Mouse (Mus musculus) layer of hippocampus, adult 9-11 months (tissue): Measurements from ENCODE around the gene Akr1cl.
A peak's percentile ranks its signal among the peaks of the same experiment; 100 is the strongest.

Experiments
- DNase-seq: peaks from one replicate; pipeline ENCODE4 v3.0.0; 2022

The Akr1cl gene

DNA sequence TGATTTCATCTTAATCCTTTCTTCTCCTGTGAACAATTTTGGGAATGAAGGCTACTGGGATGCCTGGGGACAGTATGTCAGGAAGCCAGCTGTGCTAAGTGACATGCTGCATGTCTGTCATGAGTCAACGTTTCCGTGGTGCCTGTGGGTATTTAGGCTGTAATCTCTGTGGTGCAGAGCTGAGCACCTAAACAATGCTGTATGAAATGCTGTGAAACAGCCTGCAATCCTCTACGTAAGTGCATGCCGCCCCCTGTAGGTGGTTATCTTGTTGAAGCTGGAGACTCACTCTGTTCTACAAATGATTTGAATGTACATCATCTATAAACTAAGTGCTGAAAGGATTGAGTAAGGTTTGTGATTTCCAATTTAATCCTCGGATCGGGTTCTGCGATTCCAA, 46.4 kb downstream of the Akr1cl start:
- DNase-seq, result peak; percentile 62

DNA sequence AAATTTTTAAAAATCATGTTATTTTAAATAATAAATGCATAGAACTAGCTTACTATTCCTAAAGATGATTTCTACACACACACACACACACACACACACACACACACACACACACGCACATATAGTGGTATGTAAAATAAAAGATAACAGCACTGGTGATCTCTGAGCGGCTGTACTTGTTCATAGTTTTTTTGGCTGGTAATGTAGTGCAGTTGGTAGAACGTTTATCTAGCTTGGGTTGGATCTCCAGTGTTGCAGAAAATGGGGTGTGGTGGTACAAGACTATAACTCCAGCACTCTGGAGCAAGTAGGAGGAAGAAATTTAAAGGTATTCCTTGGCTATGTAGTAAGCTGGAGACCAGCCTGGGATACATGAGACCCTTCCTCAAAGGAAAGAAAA, 49.3 kb downstream of the Akr1cl start:
- no peak for DNase-seq

DNA sequence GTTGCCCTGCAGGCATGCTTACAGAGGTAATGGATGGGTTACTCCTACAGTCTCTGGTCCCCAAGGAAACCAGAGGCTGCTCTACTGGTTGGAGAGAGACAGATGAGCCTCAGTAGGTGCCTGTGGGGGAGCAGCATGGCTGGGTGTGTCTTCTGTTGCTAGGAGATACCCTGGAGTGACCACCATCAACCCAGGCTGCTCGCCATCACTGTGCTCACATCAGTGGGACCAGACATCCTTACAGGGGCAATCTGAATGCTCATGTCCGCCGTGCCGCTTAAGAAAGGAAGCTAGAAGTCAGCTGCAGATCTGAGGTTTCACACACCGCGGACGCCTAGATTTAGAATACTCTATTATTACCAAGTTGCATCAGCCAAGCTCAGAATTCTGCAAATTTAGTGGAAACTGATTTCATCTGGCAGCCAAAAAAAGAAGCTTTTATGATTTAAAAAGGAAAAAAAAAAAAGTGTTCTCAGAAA, 54.2 kb downstream of the Akr1cl start:
- peak; percentile 49 for DNase-seq

DNA sequence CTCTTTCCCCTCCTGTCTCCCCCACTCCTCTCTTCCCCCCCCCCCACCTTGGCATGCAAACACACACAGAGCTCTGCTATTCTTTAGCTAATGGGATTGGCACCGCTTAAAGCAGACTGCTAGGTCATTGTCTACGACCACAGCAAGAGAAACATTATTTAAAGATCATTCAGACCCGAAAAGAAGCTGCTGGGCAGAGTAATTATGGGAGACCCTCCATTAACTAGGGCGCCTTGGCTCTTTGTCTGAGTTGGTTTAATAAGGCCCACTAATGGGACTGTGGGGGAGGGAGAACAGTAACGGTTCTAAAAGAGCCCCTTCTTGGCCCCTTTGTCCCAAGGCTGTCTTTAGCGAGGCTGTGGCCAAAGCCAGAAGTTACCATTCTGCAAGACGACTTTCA, 57.2 kb downstream of the Akr1cl start:
- no peak for DNase-seq

DNA sequence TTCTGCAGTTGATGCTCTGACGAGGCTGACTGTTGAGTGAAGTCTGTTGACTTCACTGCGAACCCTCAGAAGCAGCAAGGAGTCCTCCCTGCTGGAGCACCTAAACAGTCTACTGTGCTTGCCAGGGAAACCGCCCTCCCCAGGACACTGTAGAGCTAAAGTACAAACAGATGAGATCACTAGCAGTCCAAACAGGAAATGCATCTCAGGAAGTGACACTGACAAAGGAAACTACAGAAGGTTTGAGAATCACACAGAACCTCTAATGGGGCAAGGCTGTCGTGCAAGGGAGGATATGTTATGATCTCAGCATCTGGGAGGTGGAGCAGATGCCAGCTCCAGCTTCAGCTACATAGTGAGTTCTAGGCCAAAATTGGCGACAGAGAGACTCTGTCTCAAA, 61.9 kb downstream of the Akr1cl start:
- no peak for DNase-seq
